Mouse (Mus musculus) Muller cell, postnatal 12 days (primary cell): ENCODE measurements at regions not wholly inside any gene's neighbourhood (a gene's known extent, or its start where the extent isn't known, plus 50 kb on each side); places are given as distances from the start of the nearest gene placed in this dataset.
A peak's percentile ranks its signal among the peaks of the same experiment; 100 is the strongest.

Experiments used
- DNase-seq: peaks from one replicate; pipeline ENCODE4 v3.0.0-alpha.2; 2015; ENCODE audit errors: inconsistent ontology term

GRCm38 (mm10) chr17:74920056-74920455, 85.3 kb upstream of the Ltbp1 start:
- no peak for DNase-seq

GRCm38 (mm10) chr17:74921413-74921812, 84.0 kb upstream of the Ltbp1 start:
- no peak for DNase-seq

- no peak for DNase-seq
These were observed 83.4 kb upstream of the Ltbp1 start for GRCm38 (mm10) chr17:74922016-74922415.

- no peak for DNase-seq
These were observed 82.8 kb upstream of the Ltbp1 start for GRCm38 (mm10) chr17:74922591-74922990.

- DNase-seq: no peak
These were observed 82.3 kb upstream of the Ltbp1 start for GRCm38 (mm10) chr17:74923101-74923500.

GRCm38 (mm10) chr17:74925131-74925530, 80.2 kb upstream of the Ltbp1 start:
- no peak for DNase-seq

- DNase-seq: no peak
These were observed 77.4 kb upstream of the Ltbp1 start for GRCm38 (mm10) chr17:74927981-74928380.

GRCm38 (mm10) chr17:74931540-74931939, 73.8 kb upstream of the Ltbp1 start:
- DNase-seq: peak; percentile 66

- no peak for DNase-seq
These were observed 64.0 kb upstream of the Ltbp1 start for GRCm38 (mm10) chr17:74941393-74941792.

- no peak for DNase-seq
These were observed 62.2 kb upstream of the Ltbp1 start for GRCm38 (mm10) chr17:74942984-74943801.

- DNase-seq: no peak
These were observed 61.6 kb upstream of the Ltbp1 start for GRCm38 (mm10) chr17:74943802-74944193.

GRCm38 (mm10) chr17:74945149-74945548, 60.2 kb upstream of the Ltbp1 start:
- no peak for DNase-seq

GRCm38 (mm10) chr17:74948476-74948875, 56.9 kb upstream of the Ltbp1 start:
- no peak for DNase-seq

- no peak for DNase-seq
These were observed 55.1 kb upstream of the Ltbp1 start for GRCm38 (mm10) chr17:74950316-74950715.

- no peak for DNase-seq
These were observed 50.4 kb upstream of the Ltbp1 start for GRCm38 (mm10) chr17:74954988-74955387.
